Mouse (Mus musculus): ENCODE results near the gene Apoc3. TPM values are rescaled to one million over a fixed set of nuclear protein-coding genes. Genes with fewer than 3 reads are reported as not detected.

The Apoc3 gene
- total and polyA plus RNA-seq, 2 experiments from 2014 or later = not detected

- DNase-seq (ENCODE audit: low spot score) (no peak), ATAC-seq (no peak)
- Histone ChIP-seq H3K4me2 (ENCODE audit: low read depth, low read length) (no peak overlapping the region), H3K4me1 (ENCODE audit: insufficient read depth, low read length) (peaks cover 5% of the 10 kb centered on the region; the same call in 1 of the 2 replicates), H3K4me3 (ENCODE audit: low read length) (no peak overlapping the region), H3K9me3 (ENCODE audit: low read length) (no peaks in the 10 kb centered on the region), H3K27ac (no peak overlapping the region), H3K36me3 (ENCODE audit: insufficient read depth, low read length) (no peaks in the 10 kb centered on the region), H3K27me3 (ENCODE audit: insufficient read depth, low read length) (no peaks in the 10 kb centered on the region; the same call in 1 of the 2 replicates), H3K9ac (replicated peaks; ENCODE audit: low read length) (no peak overlapping the region)
- 85% methylated on average over 5 of the region's 5 CpGs for WGBS
- TF ChIP-seq CTCF (IDR thresholded peaks at IDR 0.05; ENCODE audit: low read depth) = no peak
Measured at GRCm38 (mm10) chr9:46269125-46269524, 33.7 kb upstream of the Apoc3 start.

- H3K9ac ChIP-seq (replicated peaks; ENCODE audit: low read length) = no peak within 1 kb of the TSS
- no peak for TF ChIP-seq CTCF (IDR thresholded peaks at IDR 0.05; ENCODE audit: low read depth)
- H3K9me3 ChIP-seq (ENCODE audit: low read length) = no peaks in the 10 kb centered on the region
- no peak within 1 kb of the TSS for H3K4me3 ChIP-seq (ENCODE audit: low read length)
- no peaks in the 10 kb centered on the region; the same call in 1 of the 2 replicates for H3K27me3 ChIP-seq (ENCODE audit: insufficient read depth, low read length)
- H3K27ac ChIP-seq = no peak within 1 kb of the TSS
- DNase-seq (ENCODE audit: low spot score) (no peak), ATAC-seq (no peak)
- H3K4me1 ChIP-seq (ENCODE audit: insufficient read depth, low read length) = no peaks in the 10 kb centered on the region
- whole genome bisulfite sequencing = 57% methylated on average over 7 of the region's 7 CpGs
- no peak within 1 kb of the TSS for H3K4me2 ChIP-seq (ENCODE audit: low read depth, low read length)
- H3K36me3 ChIP-seq (ENCODE audit: insufficient read depth, low read length) = no peaks in the 10 kb centered on the region
Measured at GRCm38 (mm10) chr9:46268343-46268873, 33.0 kb upstream of the Apoc3 start, which contains the start of gene Apoa5. TSS of gene Apoa5 (plus strand) at chr9:46268633.

- WGBS = 88% methylated on average over 7 of the region's 7 CpGs
- H3K4me3 ChIP-seq (ENCODE audit: low read length) = no peak overlapping the region
- no peak overlapping the region for H3K4me2 ChIP-seq (ENCODE audit: low read depth, low read length)
- no peaks in the 10 kb centered on the region for H3K36me3 ChIP-seq (ENCODE audit: insufficient read depth, low read length)
- H3K4me1 ChIP-seq (ENCODE audit: insufficient read depth, low read length) = no peaks in the 10 kb centered on the region
- no peak overlapping the region for H3K9ac ChIP-seq (replicated peaks; ENCODE audit: low read length)
- no peaks in the 10 kb centered on the region for H3K9me3 ChIP-seq (ENCODE audit: low read length)
- no peak for DNase-seq (ENCODE audit: low spot score)
- H3K27me3 ChIP-seq (ENCODE audit: insufficient read depth, low read length) = no peaks in the 10 kb centered on the region
- H3K27ac ChIP-seq = no peak overlapping the region
- ATAC-seq = no peak
- TF ChIP-seq CTCF (IDR thresholded peaks at IDR 0.05; ENCODE audit: low read depth) = no peak
Measured at GRCm38 (mm10) chr9:46261131-46261530, 25.7 kb upstream of the Apoc3 start.

- Histone ChIP-seq H3K4me2 (ENCODE audit: low read depth, low read length) (no peak overlapping the region), H3K27ac (no peak overlapping the region), H3K36me3 (ENCODE audit: insufficient read depth, low read length) (no peaks in the 10 kb centered on the region), H3K4me3 (ENCODE audit: low read length) (no peak overlapping the region), H3K27me3 (ENCODE audit: insufficient read depth, low read length) (no peaks in the 10 kb centered on the region), H3K9ac (replicated peaks; ENCODE audit: low read length) (no peak overlapping the region), H3K9me3 (ENCODE audit: low read length) (no peaks in the 10 kb centered on the region), H3K4me1 (ENCODE audit: insufficient read depth, low read length) (no peaks in the 10 kb centered on the region)
- ATAC-seq = no peak
- 92% methylated on average over 6 of the region's 6 CpGs for WGBS
- no peak for DNase-seq (ENCODE audit: low spot score)
- no peak for TF ChIP-seq CTCF (IDR thresholded peaks at IDR 0.05; ENCODE audit: low read depth)
Measured at GRCm38 (mm10) chr9:46259111-46259510, 23.7 kb upstream of the Apoc3 start.

GRCm38 (mm10) chr9:46257546-46257945 lies 22.1 kb upstream of the Apoc3 start:
- TF ChIP-seq CTCF (IDR thresholded peaks at IDR 0.05; ENCODE audit: low read depth) = no peak
- DNase-seq (ENCODE audit: low spot score) (no peak), ATAC-seq (no peak)
- Histone ChIP-seq H3K4me1 (ENCODE audit: insufficient read depth, low read length) (no peaks in the 10 kb centered on the region), H3K9me3 (ENCODE audit: low read length) (no peaks in the 10 kb centered on the region), H3K4me3 (ENCODE audit: low read length) (no peak overlapping the region), H3K9ac (replicated peaks; ENCODE audit: low read length) (no peak overlapping the region), H3K36me3 (ENCODE audit: insufficient read depth, low read length) (no peaks in the 10 kb centered on the region), H3K27me3 (ENCODE audit: insufficient read depth, low read length) (no peaks in the 10 kb centered on the region), H3K27ac (no peak overlapping the region), H3K4me2 (ENCODE audit: low read depth, low read length) (no peak overlapping the region)
- WGBS = 86% methylated on average over 3 of the region's 3 CpGs

- ATAC-seq (no peak), DNase-seq (ENCODE audit: low spot score) (no peak)
- Histone ChIP-seq H3K27ac (no peak overlapping the region), H3K27me3 (ENCODE audit: insufficient read depth, low read length) (no peaks in the 10 kb centered on the region), H3K4me2 (ENCODE audit: low read depth, low read length) (no peak overlapping the region), H3K36me3 (ENCODE audit: insufficient read depth, low read length) (no peaks in the 10 kb centered on the region), H3K9ac (replicated peaks; ENCODE audit: low read length) (no peak overlapping the region), H3K4me3 (ENCODE audit: low read length) (no peak overlapping the region), H3K9me3 (ENCODE audit: low read length) (no peaks in the 10 kb centered on the region), H3K4me1 (ENCODE audit: insufficient read depth, low read length) (no peaks in the 10 kb centered on the region)
- no peak for TF ChIP-seq CTCF (IDR thresholded peaks at IDR 0.05; ENCODE audit: low read depth)
- 80% methylated on average over 10 of the region's 10 CpGs for WGBS
Measured at GRCm38 (mm10) chr9:46256658-46257385, 21.4 kb upstream of the Apoc3 start.

GRCm38 (mm10) chr9:46256177-46256576 lies 20.7 kb upstream of the Apoc3 start:
- Histone ChIP-seq H3K4me2 (ENCODE audit: low read depth, low read length) (no peak overlapping the region), H3K9ac (replicated peaks; ENCODE audit: low read length) (no peak overlapping the region), H3K27me3 (ENCODE audit: insufficient read depth, low read length) (no peaks in the 10 kb centered on the region), H3K36me3 (ENCODE audit: insufficient read depth, low read length) (no peaks in the 10 kb centered on the region), H3K9me3 (ENCODE audit: low read length) (no peaks in the 10 kb centered on the region), H3K4me3 (ENCODE audit: low read length) (no peak overlapping the region), H3K4me1 (ENCODE audit: insufficient read depth, low read length) (no peaks in the 10 kb centered on the region), H3K27ac (no peak overlapping the region)
- 93% methylated on average over 7 of the region's 7 CpGs for WGBS
- TF ChIP-seq CTCF (IDR thresholded peaks at IDR 0.05; ENCODE audit: low read depth) = no peak
- ATAC-seq (no peak), DNase-seq (ENCODE audit: low spot score) (no peak)
